Mouse (Mus musculus) myocyte (in vitro differentiated cells): ENCODE data around the gene Gm20696.

Experiments used
- CEBPB ChIP-seq: IDR thresholded peaks from 2 replicates; pipeline ENCODE4 v1.6.1; 2011; ENCODE audit warnings: mild to moderate bottlenecking, moderate library complexity; ENCODE audit not compliant: poor library complexity, insufficient read depth, severe bottlenecking
- E2F4 ChIP-seq: IDR thresholded peaks from one replicate; pipeline ENCODE4 v1.6.1; 2011; ENCODE audit warnings: mild to moderate bottlenecking, control low read depth, moderate library complexity; ENCODE audit not compliant: insufficient read depth
- MAX ChIP-seq: IDR thresholded peaks from one replicate; pipeline ENCODE4 v1.6.1; 2011; ENCODE audit warnings: low read depth, mild to moderate bottlenecking, control low read depth
- MYOD1 ChIP-seq, 3 experiments: IDR thresholded peaks; one replicate each; pipeline ENCODE4 v1.6.1; 2011; ENCODE audit warnings: control low read depth in 2 of 3, low read depth in 2 of 3, mild to moderate bottlenecking in 2 of 3, moderate library complexity in 1 of 3; ENCODE audit not compliant: insufficient read length in 2 of 3, control insufficient read depth in 1 of 3
- MYOG ChIP-seq, 3 experiments: IDR thresholded peaks; one replicate each; pipeline ENCODE4 v1.6.1; 2011; ENCODE audit warnings: control low read depth in 2 of 3, low read depth in 2 of 3, mild to moderate bottlenecking in 2 of 3; ENCODE audit not compliant: insufficient read length in 2 of 3, control insufficient read depth in 1 of 3, insufficient read depth in 1 of 3
- POLR2A ChIP-seq: IDR thresholded peaks from one replicate; pipeline ENCODE4 v1.6.1; 2011; ENCODE audit warnings: low read depth, mild to moderate bottlenecking, control low read depth, moderate library complexity; ENCODE audit not compliant: insufficient read length
- POLR2AphosphoS2 ChIP-seq: IDR thresholded peaks from one replicate; pipeline ENCODE4 v1.6.1; 2011; ENCODE audit warnings: low read depth, control low read depth; ENCODE audit not compliant: insufficient read length
- TCF12 ChIP-seq: IDR thresholded peaks from one replicate; pipeline ENCODE4 v1.6.1; 2011; ENCODE audit warnings: mild to moderate bottlenecking, control low read depth; ENCODE audit not compliant: poor library complexity, insufficient read depth, severe bottlenecking
- TCF3 ChIP-seq: IDR thresholded peaks from one replicate; pipeline ENCODE4 v1.6.1; 2011; ENCODE audit warnings: low read depth, control low read depth; ENCODE audit not compliant: insufficient read length
- USF1 ChIP-seq: IDR thresholded peaks from one replicate; pipeline ENCODE4 v1.6.1; 2011; ENCODE audit warnings: low read depth, mild to moderate bottlenecking, control low read depth, moderate library complexity

DNA sequence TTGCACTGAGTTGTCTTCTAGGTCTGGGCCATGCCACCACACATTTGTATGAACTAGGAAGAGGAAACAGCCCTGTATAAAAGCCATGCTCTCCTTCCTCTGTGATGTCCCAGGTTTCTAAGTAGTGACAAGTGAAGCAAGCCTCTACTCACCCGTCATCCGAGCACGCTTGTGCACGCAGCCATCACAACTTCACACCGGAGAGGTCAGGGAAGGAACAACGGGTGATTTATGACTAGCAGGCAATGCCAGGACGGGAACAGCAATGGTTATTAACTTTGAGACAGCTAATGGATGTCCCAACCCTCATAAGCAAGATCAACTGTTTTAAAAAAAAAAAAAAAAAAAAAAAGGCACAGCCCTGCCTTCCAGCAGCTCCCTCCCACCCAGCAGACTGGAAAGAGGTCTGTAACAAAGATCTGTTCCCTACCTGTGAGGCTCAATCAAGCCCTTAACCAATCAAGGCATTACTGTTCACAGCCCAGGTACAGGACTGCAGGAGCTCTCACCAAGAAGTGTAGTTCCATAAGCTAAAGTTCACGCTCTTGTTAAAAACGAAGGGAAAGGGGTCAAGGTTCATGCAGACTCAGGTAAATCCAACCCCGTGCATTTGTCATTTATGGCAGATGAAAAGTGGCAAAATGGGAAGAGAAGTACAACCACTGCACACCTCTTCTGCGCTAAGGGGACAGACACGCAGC is 197.3 kb downstream of the Gm20696 start:
- TF ChIP-seq TCF12 (no peak), CEBPB (no peak), POLR2AphosphoS2 (no peak), MAX (no peak), MYOG (IDR thresholded peaks at IDR 0.05; ENCODE audit: control insufficient read depth in 1 of 3, insufficient read depth in 1 of 3, insufficient read length in 2 of 3, low read depth in 2 of 3) (no peak), POLR2A (no peak), USF1 (no peak), E2F4 (no peak), MYOD1 (IDR thresholded peaks at IDR 0.05; ENCODE audit: control insufficient read depth in 1 of 3, insufficient read length in 2 of 3, low read depth in 2 of 3) (no peak), TCF3 (no peak)
